Mouse (Mus musculus): ENCODE measurements at regions not wholly inside any gene's neighbourhood (a gene's known extent, or its start where the extent isn't known, plus 50 kb on each side); places are given as distances from the start of the nearest gene placed in this dataset.
A peak's percentile ranks its signal among the peaks of the same experiment; 100 is the strongest.

- Histone ChIP-seq H3K4me1 (replicated peaks; ENCODE audit: control insufficient read depth, insufficient read depth, low read length) (no peaks in the 10 kb centered on the region), H3K9me3 (ENCODE audit: control insufficient read depth, low read length) (no peaks in the 10 kb centered on the region), H3K4me2 (no peak overlapping the region), H3K27me3 (replicated peaks; ENCODE audit: control insufficient read depth, insufficient read depth, low read length) (no peaks in the 10 kb centered on the region), H3K27ac (ENCODE audit: low read depth, low read length) (no peak overlapping the region), H3K4me3 (ENCODE audit: low read depth, low read length) (no peak overlapping the region), H3K36me3 (ENCODE audit: control insufficient read depth, insufficient read depth, low read length) (no peaks in the 10 kb centered on the region), H3K9ac (ENCODE audit: low read depth, low read length) (no peak overlapping the region)
- WGBS: 81% methylated on average over 5 of the region's 5 CpGs
- ATAC-seq (replicated peaks; ENCODE audit: low FRiP score): no peak
- DNase-seq (ENCODE audit: low spot score): no peak
Observed at GRCm38 (mm10) chr6:103140851-103141250, 369.5 kb upstream of the Chl1 start.

GRCm38 (mm10) chr6:103177851-103178250 lies 332.5 kb upstream of the Chl1 start:
- no peak overlapping the region for H3K4me3 ChIP-seq (ENCODE audit: low read depth, low read length)
- 53% methylated on average over 1 of the region's 1 CpGs for WGBS
- DNase-seq (ENCODE audit: low spot score) (no peak), ATAC-seq (replicated peaks; ENCODE audit: low FRiP score) (no peak)
- H3K27ac ChIP-seq (ENCODE audit: low read depth, low read length): no peak overlapping the region
- no peaks in the 10 kb centered on the region for H3K36me3 ChIP-seq (ENCODE audit: control insufficient read depth, insufficient read depth, low read length)
- no peak overlapping the region for H3K4me2 ChIP-seq
- H3K4me1 ChIP-seq (replicated peaks; ENCODE audit: control insufficient read depth, insufficient read depth, low read length): no peaks in the 10 kb centered on the region
- H3K9ac ChIP-seq (ENCODE audit: low read depth, low read length): no peak overlapping the region
- H3K27me3 ChIP-seq (replicated peaks; ENCODE audit: control insufficient read depth, insufficient read depth, low read length): no peaks in the 10 kb centered on the region
- H3K9me3 ChIP-seq (ENCODE audit: control insufficient read depth, low read length): no peaks in the 10 kb centered on the region

- Histone ChIP-seq H3K4me1 (replicated peaks; ENCODE audit: control insufficient read depth, insufficient read depth, low read length) (no peaks in the 10 kb centered on the region), H3K4me3 (ENCODE audit: low read depth, low read length) (no peak overlapping the region), H3K9ac (ENCODE audit: low read depth, low read length) (no peak overlapping the region), H3K27ac (ENCODE audit: low read depth, low read length) (no peak overlapping the region), H3K27me3 (replicated peaks; ENCODE audit: control insufficient read depth, insufficient read depth, low read length) (no peaks in the 10 kb centered on the region), H3K36me3 (ENCODE audit: control insufficient read depth, insufficient read depth, low read length) (no peaks in the 10 kb centered on the region), H3K4me2 (no peak overlapping the region), H3K9me3 (ENCODE audit: control insufficient read depth, low read length) (no peaks in the 10 kb centered on the region)
- ATAC-seq (replicated peaks; ENCODE audit: low FRiP score) (no peak), DNase-seq (ENCODE audit: low spot score) (no peak)
Observed at GRCm38 (mm10) chr6:103183355-103183754, 327.0 kb upstream of the Chl1 start.

- WGBS: 77% methylated on average over 6 of the region's 6 CpGs
- no peaks in the 10 kb centered on the region for H3K27me3 ChIP-seq (replicated peaks; ENCODE audit: control insufficient read depth, insufficient read depth, low read length)
Observed at GRCm38 (mm10) chr6:103196838-103197237, 313.5 kb upstream of the Chl1 start.

GRCm38 (mm10) chr6:103201605-103202004 lies 308.8 kb upstream of the Chl1 start:
- no peak overlapping the region for H3K9ac ChIP-seq (ENCODE audit: low read depth, low read length)
- H3K4me1 ChIP-seq (replicated peaks; ENCODE audit: control insufficient read depth, insufficient read depth, low read length): no peaks in the 10 kb centered on the region
- no peaks in the 10 kb centered on the region for H3K36me3 ChIP-seq (ENCODE audit: control insufficient read depth, insufficient read depth, low read length)
- H3K9me3 ChIP-seq (ENCODE audit: control insufficient read depth, low read length): no peaks in the 10 kb centered on the region
- ATAC-seq (replicated peaks; ENCODE audit: low FRiP score) (no peak), DNase-seq (ENCODE audit: low spot score) (no peak)
- H3K4me3 ChIP-seq (ENCODE audit: low read depth, low read length): no peak overlapping the region
- H3K27me3 ChIP-seq (replicated peaks; ENCODE audit: control insufficient read depth, insufficient read depth, low read length): no peaks in the 10 kb centered on the region
- H3K27ac ChIP-seq (ENCODE audit: low read depth, low read length): no peak overlapping the region
- H3K4me2 ChIP-seq: no peak overlapping the region
- WGBS: 16% methylated on average over 1 of the region's 1 CpGs

More at GRCm38 (mm10) chr6:103196838-103197237, 313.5 kb upstream of the Chl1 start:
- DNase-seq (ENCODE audit: low spot score) (no peak), ATAC-seq (replicated peaks; ENCODE audit: low FRiP score) (no peak)
- no peak overlapping the region for H3K4me2 ChIP-seq
- no peak overlapping the region for H3K4me3 ChIP-seq (ENCODE audit: low read depth, low read length)
- H3K27ac ChIP-seq (ENCODE audit: low read depth, low read length): no peak overlapping the region
- H3K4me1 ChIP-seq (replicated peaks; ENCODE audit: control insufficient read depth, insufficient read depth, low read length): no peaks in the 10 kb centered on the region
- H3K9ac ChIP-seq (ENCODE audit: low read depth, low read length): no peak overlapping the region
- no peaks in the 10 kb centered on the region for H3K9me3 ChIP-seq (ENCODE audit: control insufficient read depth, low read length)
- no peaks in the 10 kb centered on the region for H3K36me3 ChIP-seq (ENCODE audit: control insufficient read depth, insufficient read depth, low read length)

- Histone ChIP-seq H3K36me3 (ENCODE audit: control insufficient read depth, insufficient read depth, low read length) (no peaks in the 10 kb centered on the region), H3K9me3 (ENCODE audit: control insufficient read depth, low read length) (no peaks in the 10 kb centered on the region), H3K9ac (ENCODE audit: low read depth, low read length) (no peak overlapping the region), H3K4me3 (ENCODE audit: low read depth, low read length) (no peak overlapping the region), H3K4me2 (no peak overlapping the region), H3K27ac (ENCODE audit: low read depth, low read length) (no peak overlapping the region), H3K4me1 (replicated peaks; ENCODE audit: control insufficient read depth, insufficient read depth, low read length) (no peaks in the 10 kb centered on the region), H3K27me3 (replicated peaks; ENCODE audit: control insufficient read depth, insufficient read depth, low read length) (no peaks in the 10 kb centered on the region)
- ATAC-seq (replicated peaks; ENCODE audit: low FRiP score) (peak; percentile 23; the same call in 1 of the 2 replicates), DNase-seq (ENCODE audit: low spot score) (no peak)
Observed at GRCm38 (mm10) chr6:103209202-103209601, 301.2 kb upstream of the Chl1 start.

GRCm38 (mm10) chr6:103213160-103213559 lies 297.2 kb upstream of the Chl1 start:
- ATAC-seq (replicated peaks; ENCODE audit: low FRiP score): peak; percentile 61
- H3K27ac ChIP-seq (ENCODE audit: low read depth, low read length): no peak overlapping the region
- DNase-seq (ENCODE audit: low spot score): no peak
- no peak overlapping the region for H3K4me2 ChIP-seq
- H3K4me3 ChIP-seq (ENCODE audit: low read depth, low read length): no peak overlapping the region
- no peak overlapping the region for H3K9ac ChIP-seq (ENCODE audit: low read depth, low read length)
- WGBS: 61% methylated on average over 6 of the region's 6 CpGs
- H3K27me3 ChIP-seq (replicated peaks; ENCODE audit: control insufficient read depth, insufficient read depth, low read length): no peaks in the 10 kb centered on the region
- H3K4me1 ChIP-seq (replicated peaks; ENCODE audit: control insufficient read depth, insufficient read depth, low read length): no peaks in the 10 kb centered on the region
- no peaks in the 10 kb centered on the region for H3K36me3 ChIP-seq (ENCODE audit: control insufficient read depth, insufficient read depth, low read length)
- no peaks in the 10 kb centered on the region for H3K9me3 ChIP-seq (ENCODE audit: control insufficient read depth, low read length)

GRCm38 (mm10) chr6:103236896-103237295 lies 273.5 kb upstream of the Chl1 start:
- no peak overlapping the region for H3K27ac ChIP-seq (ENCODE audit: low read depth, low read length)
- H3K36me3 ChIP-seq (ENCODE audit: control insufficient read depth, insufficient read depth, low read length): no peaks in the 10 kb centered on the region
- no peaks in the 10 kb centered on the region for H3K4me1 ChIP-seq (replicated peaks; ENCODE audit: control insufficient read depth, insufficient read depth, low read length)
- no peak overlapping the region for H3K4me2 ChIP-seq
- H3K9me3 ChIP-seq (ENCODE audit: control insufficient read depth, low read length): no peaks in the 10 kb centered on the region
- DNase-seq (ENCODE audit: low spot score): no peak
- no peaks in the 10 kb centered on the region for H3K27me3 ChIP-seq (replicated peaks; ENCODE audit: control insufficient read depth, insufficient read depth, low read length)
- H3K9ac ChIP-seq (ENCODE audit: low read depth, low read length): no peak overlapping the region
- H3K4me3 ChIP-seq (ENCODE audit: low read depth, low read length): no peak overlapping the region
- no peak for ATAC-seq (replicated peaks; ENCODE audit: low FRiP score)

- no peaks in the 10 kb centered on the region for H3K9me3 ChIP-seq (ENCODE audit: control insufficient read depth, low read length)
- no peak overlapping the region for H3K4me3 ChIP-seq (ENCODE audit: low read depth, low read length)
- H3K4me2 ChIP-seq: no peak overlapping the region
- H3K9ac ChIP-seq (ENCODE audit: low read depth, low read length): no peak overlapping the region
- WGBS: 80% methylated on average over 5 of the region's 5 CpGs
- H3K4me1 ChIP-seq (replicated peaks; ENCODE audit: control insufficient read depth, insufficient read depth, low read length): no peaks in the 10 kb centered on the region
- no peak for DNase-seq (ENCODE audit: low spot score)
- H3K27me3 ChIP-seq (replicated peaks; ENCODE audit: control insufficient read depth, insufficient read depth, low read length): no peaks in the 10 kb centered on the region
- H3K27ac ChIP-seq (ENCODE audit: low read depth, low read length): no peak overlapping the region
- H3K36me3 ChIP-seq (ENCODE audit: control insufficient read depth, insufficient read depth, low read length): no peaks in the 10 kb centered on the region
- ATAC-seq (replicated peaks; ENCODE audit: low FRiP score): no peak
Observed at GRCm38 (mm10) chr6:103268984-103269383, 241.4 kb upstream of the Chl1 start.

Data from liver, embryonic 11.5 days (tissue).